Mouse (Mus musculus): Measurements from ENCODE around the gene Cryzl1. TPM values are rescaled to one million over a fixed set of nuclear protein-coding genes. Genes with fewer than 3 reads are reported as not detected.

Cryzl1 gene
- total and polyA plus RNA-seq, 3 experiments: 20.2 to 44.4 TPM; not detected in 1

DNA sequence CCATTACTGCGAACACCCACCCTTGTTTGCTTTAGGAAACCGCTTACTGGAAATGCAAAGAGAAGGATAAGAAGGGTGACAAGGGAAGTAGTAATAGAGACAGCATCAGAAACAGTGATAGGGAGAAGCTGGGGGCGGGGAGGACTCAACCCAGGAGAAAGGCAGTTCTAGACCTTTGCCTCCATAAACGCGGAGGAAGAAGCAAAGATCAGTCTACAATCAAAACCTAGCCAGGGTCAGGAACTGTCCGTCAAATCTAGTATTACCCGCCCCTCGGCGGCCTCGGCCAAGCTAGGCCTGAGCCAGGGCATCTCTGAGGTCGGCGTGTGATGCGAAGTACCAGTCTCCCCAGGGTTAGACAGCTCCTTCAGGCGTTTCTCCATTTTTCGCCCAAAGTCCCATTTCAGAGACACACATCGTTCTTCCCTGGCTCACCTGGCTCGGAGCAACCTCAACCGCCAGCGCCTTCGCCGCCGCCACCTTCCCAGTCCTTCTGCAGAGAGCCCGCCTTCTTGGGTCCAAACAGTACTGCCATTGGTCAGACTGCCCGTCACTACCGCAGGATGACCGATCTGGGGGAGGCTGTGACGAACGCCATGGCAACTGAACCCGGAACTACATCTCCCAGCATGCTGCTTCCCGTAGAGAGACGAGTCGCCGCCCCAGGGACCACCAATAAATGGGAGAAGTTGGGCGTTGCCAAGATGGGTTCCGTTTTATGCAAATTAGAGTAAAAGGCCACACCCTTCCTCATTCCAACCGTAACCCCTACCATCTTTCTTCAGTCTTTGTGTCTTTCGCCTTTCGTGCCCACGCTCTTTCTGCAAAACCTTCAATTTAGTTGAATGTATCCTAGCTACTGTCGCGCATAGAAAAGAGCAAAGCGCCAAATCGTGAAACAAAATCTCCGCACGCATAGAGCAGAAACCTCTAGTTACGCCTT, at the start of gene Cryzl1 (continued):
- no peak; the same call in 1 of the 2 replicates for TF ChIP-seq MAX (IDR thresholded peaks at IDR 0.05; ENCODE audit: low read length)
- TF ChIP-seq MXI1 (IDR thresholded peaks at IDR 0.05; ENCODE audit: low read depth, low read length): no peak; the same call in none of the 2 replicates
- no peak for TF ChIP-seq JUND (IDR thresholded peaks at IDR 0.05; ENCODE audit: low read depth, low read length)
- TF ChIP-seq RCOR1 (IDR thresholded peaks at IDR 0.05; ENCODE audit: low read depth, low read length): no peak
- TF ChIP-seq MYC (IDR thresholded peaks at IDR 0.05; ENCODE audit: low read depth, low read length): peak; percentile 63; the same call in 1 of the 2 replicates
- no peak for TF ChIP-seq RAD21 (IDR thresholded peaks at IDR 0.05; ENCODE audit: low read depth, low read length)

- Histone ChIP-seq H3K9me3 (replicated peaks; ENCODE audit: insufficient read depth, low read length) (no peaks in the 10 kb centered on the region), H3K4me1 (ENCODE audit: control insufficient read depth in 1 of 2, insufficient read depth in 2 of 2, low read length in 2 of 2) (no peaks in the 10 kb centered on the region), H3K79me2 (ENCODE audit: control insufficient read depth, insufficient read depth, low read length, poor library complexity) (no peaks in the 10 kb centered on the region), H3K4me3 (ENCODE audit: control insufficient read depth in 1 of 2, insufficient read depth in 1 of 2, low read depth in 2 of 2, low read length in 2 of 2) (no peak overlapping the region), H3K9ac (ENCODE audit: control insufficient read depth, low read depth, low read length, poor library complexity, severe bottlenecking) (no peak overlapping the region), H3K36me3 (ENCODE audit: control insufficient read depth in 1 of 2, insufficient read depth in 2 of 2, low read length in 2 of 2) (no peaks in the 10 kb centered on the region; a peak in 1 of 4 replicates), H3K27me3 (ENCODE audit: control insufficient read depth in 1 of 2, insufficient read depth in 2 of 2, low read length in 2 of 2) (no peaks in the 10 kb centered on the region), H3K27ac (ENCODE audit: control insufficient read depth, low read depth, low read length) (no peak overlapping the region)
- DNase-seq (ENCODE audit: low read depth, low spot score): no peak
- TF ChIP-seq SMC3 (IDR thresholded peaks at IDR 0.05; ENCODE audit: low read depth, low read length): no peak
- TF ChIP-seq GATA1 (IDR thresholded peaks at IDR 0.05; ENCODE audit: low read depth, low read length): no peak
- TF ChIP-seq NELFE (IDR thresholded peaks at IDR 0.05; ENCODE audit: low read depth, low read length): no peak
- no peak for TF ChIP-seq EP300 (IDR thresholded peaks at IDR 0.05; ENCODE audit: low read depth in 1 of 2, low read length in 2 of 2)
- TF ChIP-seq CTCF (IDR thresholded peaks at IDR 0.05 in 2 of 3, conservative IDR thresholded peaks at IDR 0.05 in 1 of 3; ENCODE audit: control insufficient read depth in 1 of 3, insufficient read depth in 1 of 3, low read depth in 2 of 3, low read length in 3 of 3, poor library complexity in 1 of 3, severe bottlenecking in 1 of 3): no peak
- no peak for TF ChIP-seq SIN3A (IDR thresholded peaks at IDR 0.05; ENCODE audit: low read length)
- TF ChIP-seq KAT2A (conservative IDR thresholded peaks at IDR 0.05; ENCODE audit: low read depth, low read length): no peak
- TF ChIP-seq TBP (IDR thresholded peaks at IDR 0.05; ENCODE audit: low read depth, low read length): no peak
- no peak for TF ChIP-seq POLR2AphosphoS5 (IDR thresholded peaks at IDR 0.05; ENCODE audit: borderline replicate concordance, low read depth, low read length)
- no peak for TF ChIP-seq MEF2A (IDR thresholded peaks at IDR 0.05; ENCODE audit: extremely low read depth, insufficient replicate concordance, low read depth, low read length, poor library complexity, severe bottlenecking)
- no peak for TF ChIP-seq HCFC1 (IDR thresholded peaks at IDR 0.05; ENCODE audit: low read depth, low read length)
- TF ChIP-seq MYC (IDR thresholded peaks at IDR 0.05; ENCODE audit: low read depth, low read length): no peak
- TF ChIP-seq CHD2 (IDR thresholded peaks at IDR 0.05; ENCODE audit: low read length): no peak
- no peak for TF ChIP-seq MAZ (IDR thresholded peaks at IDR 0.05; ENCODE audit: low read depth, low read length)
- TF ChIP-seq MAFK (IDR thresholded peaks at IDR 0.05; ENCODE audit: borderline replicate concordance, low read depth, low read length): no peak
- no peak for TF ChIP-seq MXI1 (IDR thresholded peaks at IDR 0.05; ENCODE audit: low read depth, low read length)
- no peak for TF ChIP-seq UBTF (IDR thresholded peaks at IDR 0.05; ENCODE audit: borderline replicate concordance, insufficient read depth, low read depth, low read length)
- no peak for TF ChIP-seq ZKSCAN1 (IDR thresholded peaks at IDR 0.05; ENCODE audit: low read depth, low read length)
- no peak for TF ChIP-seq RCOR1 (IDR thresholded peaks at IDR 0.05; ENCODE audit: low read depth, low read length)
Observed at GRCm38 (mm10) chr16:91772586-91772985, 43.8 kb upstream of the Cryzl1 start.

Data from MEL (cell line).